Mouse (Mus musculus): ENCODE measurements around the gene Cttnbp2. TPM values are rescaled to one million over a fixed set of nuclear protein-coding genes. Genes with fewer than 3 reads are reported as not detected.

Cttnbp2 gene
- polyA plus RNA-seq, 1 experiment from 2014 or later: 9.8 TPM

- WGBS (ENCODE audit: insufficient replicate concordance): 74% methylated on average over 8 of the region's 8 CpGs
- ATAC-seq (replicated peaks; ENCODE audit: insufficient number of reproducible peaks, low FRiP score, low TSS enrichment): no peak
These were observed 80.3 kb downstream of the Cttnbp2 start for GRCm38 (mm10) chr6:18434355-18434754.

GRCm38 (mm10) chr6:18432362-18432761 lies 82.3 kb downstream of the Cttnbp2 start:
- no peak for ATAC-seq (replicated peaks; ENCODE audit: insufficient number of reproducible peaks, low FRiP score, low TSS enrichment)
- Histone ChIP-seq H3K9ac (ENCODE audit: low read depth, low read length) (no peak overlapping the region), H3K27me3 (ENCODE audit: control insufficient read depth, insufficient read depth, low read length) (no peaks in the 10 kb centered on the region), H3K36me3 (ENCODE audit: control insufficient read depth, insufficient read depth, low read length) (no peaks in the 10 kb centered on the region), H3K4me2 (no peak overlapping the region), H3K27ac (ENCODE audit: low read depth, low read length) (no peak overlapping the region), H3K4me3 (ENCODE audit: low read depth, low read length) (no peak overlapping the region), H3K4me1 (ENCODE audit: control insufficient read depth, insufficient read depth, low read length) (peaks cover 16% of the 10 kb centered on the region), H3K9me3 (replicated peaks; ENCODE audit: control insufficient read depth, low read length) (no peaks in the 10 kb centered on the region)
- 67% methylated on average over 3 of the region's 3 CpGs for WGBS (ENCODE audit: insufficient replicate concordance)

More at GRCm38 (mm10) chr6:18434355-18434754, 80.3 kb downstream of the Cttnbp2 start:
- H3K4me1 ChIP-seq (ENCODE audit: control insufficient read depth, insufficient read depth, low read length): peaks cover 16% of the 10 kb centered on the region
- no peaks in the 10 kb centered on the region for H3K9me3 ChIP-seq (replicated peaks; ENCODE audit: control insufficient read depth, low read length)
- H3K36me3 ChIP-seq (ENCODE audit: control insufficient read depth, insufficient read depth, low read length): no peaks in the 10 kb centered on the region
- H3K27ac ChIP-seq (ENCODE audit: low read depth, low read length): no peak overlapping the region
- no peak overlapping the region for H3K9ac ChIP-seq (ENCODE audit: low read depth, low read length)
- no peak overlapping the region for H3K4me3 ChIP-seq (ENCODE audit: low read depth, low read length)
- H3K4me2 ChIP-seq: no peak overlapping the region
- no peaks in the 10 kb centered on the region for H3K27me3 ChIP-seq (ENCODE audit: control insufficient read depth, insufficient read depth, low read length)

- WGBS (ENCODE audit: insufficient replicate concordance): 81% methylated on average over 2 of the region's 2 CpGs
- Histone ChIP-seq H3K9me3 (replicated peaks; ENCODE audit: control insufficient read depth, low read length) (no peaks in the 10 kb centered on the region), H3K4me3 (ENCODE audit: low read depth, low read length) (no peak overlapping the region), H3K27me3 (ENCODE audit: control insufficient read depth, insufficient read depth, low read length) (no peaks in the 10 kb centered on the region), H3K9ac (ENCODE audit: low read depth, low read length) (no peak overlapping the region), H3K36me3 (ENCODE audit: control insufficient read depth, insufficient read depth, low read length) (no peaks in the 10 kb centered on the region), H3K4me1 (ENCODE audit: control insufficient read depth, insufficient read depth, low read length) (peaks cover 16% of the 10 kb centered on the region), H3K27ac (ENCODE audit: low read depth, low read length) (no peak overlapping the region), H3K4me2 (no peak overlapping the region)
- no peak for ATAC-seq (replicated peaks; ENCODE audit: insufficient number of reproducible peaks, low FRiP score, low TSS enrichment)
These were observed 82.8 kb downstream of the Cttnbp2 start for GRCm38 (mm10) chr6:18431891-18432290.

- Histone ChIP-seq H3K9ac (ENCODE audit: low read depth, low read length) (no peak overlapping the region), H3K4me2 (no peak overlapping the region), H3K4me1 (ENCODE audit: control insufficient read depth, insufficient read depth, low read length) (peaks cover 8% of the 10 kb centered on the region; the same call in 1 of the 2 replicates), H3K27ac (ENCODE audit: low read depth, low read length) (no peak overlapping the region), H3K27me3 (ENCODE audit: control insufficient read depth, insufficient read depth, low read length) (no peaks in the 10 kb centered on the region), H3K36me3 (ENCODE audit: control insufficient read depth, insufficient read depth, low read length) (no peaks in the 10 kb centered on the region), H3K9me3 (replicated peaks; ENCODE audit: control insufficient read depth, low read length) (no peaks in the 10 kb centered on the region), H3K4me3 (ENCODE audit: low read depth, low read length) (no peak overlapping the region)
- WGBS (ENCODE audit: insufficient replicate concordance): 78% methylated on average over 3 of the region's 3 CpGs
- ATAC-seq (replicated peaks; ENCODE audit: insufficient number of reproducible peaks, low FRiP score, low TSS enrichment): no peak
These were observed 84.6 kb downstream of the Cttnbp2 start for GRCm38 (mm10) chr6:18430062-18430461.

DNA sequence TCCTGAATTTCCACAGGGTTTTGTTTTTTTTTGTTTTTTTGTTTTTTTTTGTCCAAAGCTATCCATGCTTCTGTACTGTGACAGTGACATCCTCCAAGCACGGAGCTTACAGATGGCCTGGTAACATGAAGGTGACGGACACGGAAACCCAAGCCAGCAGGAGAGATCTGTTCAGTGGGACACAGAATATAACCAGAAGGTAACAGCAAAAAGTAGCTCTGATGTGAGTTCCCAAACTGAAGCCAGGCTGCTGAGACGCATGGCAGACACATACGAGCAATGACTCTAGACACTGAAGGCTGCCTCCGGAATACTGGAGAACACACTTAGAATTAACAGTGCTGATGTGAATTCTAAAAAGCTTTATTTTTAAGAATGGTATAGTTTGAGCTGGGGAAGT lies 89.8 kb downstream of the Cttnbp2 start:
- Histone ChIP-seq H3K4me1 (ENCODE audit: control insufficient read depth, insufficient read depth, low read length) (no peaks in the 10 kb centered on the region), H3K36me3 (ENCODE audit: control insufficient read depth, insufficient read depth, low read length) (no peaks in the 10 kb centered on the region), H3K9me3 (replicated peaks; ENCODE audit: control insufficient read depth, low read length) (no peaks in the 10 kb centered on the region), H3K27ac (ENCODE audit: low read depth, low read length) (no peak overlapping the region), H3K4me3 (ENCODE audit: low read depth, low read length) (no peak overlapping the region), H3K27me3 (ENCODE audit: control insufficient read depth, insufficient read depth, low read length) (no peaks in the 10 kb centered on the region), H3K9ac (ENCODE audit: low read depth, low read length) (no peak overlapping the region), H3K4me2 (no peak overlapping the region)
- no peak for ATAC-seq (replicated peaks; ENCODE audit: insufficient number of reproducible peaks, low FRiP score, low TSS enrichment)
- 83% methylated on average over 6 of the region's 6 CpGs for WGBS (ENCODE audit: insufficient replicate concordance)

- no peak overlapping the region for H3K9ac ChIP-seq (ENCODE audit: low read depth, low read length)
- WGBS (ENCODE audit: insufficient replicate concordance): 70% methylated on average over 3 of the region's 3 CpGs
- no peak overlapping the region for H3K27ac ChIP-seq (ENCODE audit: low read depth, low read length)
- no peak overlapping the region for H3K4me3 ChIP-seq (ENCODE audit: low read depth, low read length)
- no peak overlapping the region for H3K4me2 ChIP-seq
- H3K4me1 ChIP-seq (ENCODE audit: control insufficient read depth, insufficient read depth, low read length): no peaks in the 10 kb centered on the region
- no peaks in the 10 kb centered on the region for H3K36me3 ChIP-seq (ENCODE audit: control insufficient read depth, insufficient read depth, low read length)
- H3K9me3 ChIP-seq (replicated peaks; ENCODE audit: control insufficient read depth, low read length): no peaks in the 10 kb centered on the region
- no peaks in the 10 kb centered on the region for H3K27me3 ChIP-seq (ENCODE audit: control insufficient read depth, insufficient read depth, low read length)
- no peak for ATAC-seq (replicated peaks; ENCODE audit: insufficient number of reproducible peaks, low FRiP score, low TSS enrichment)
These were observed 90.3 kb downstream of the Cttnbp2 start for GRCm38 (mm10) chr6:18424367-18424766.

DNA sequence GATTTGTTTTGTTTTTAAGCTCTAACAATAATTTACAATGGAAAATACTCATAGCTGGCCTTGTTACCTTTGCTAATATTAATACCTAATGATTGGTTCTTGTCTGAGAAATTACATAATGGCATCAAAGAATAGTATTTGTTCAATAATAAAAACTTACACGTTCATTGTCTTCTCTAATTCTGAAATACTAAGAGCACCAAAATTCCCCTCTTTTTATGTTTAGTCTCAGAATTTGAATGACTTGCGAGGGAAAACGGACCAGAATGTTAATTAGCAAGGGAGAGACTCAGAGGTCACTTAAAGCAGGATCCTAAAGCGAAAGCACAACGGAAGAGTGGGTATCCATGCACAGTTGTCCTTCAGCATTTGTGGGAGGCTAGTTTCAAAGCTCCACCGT lies 91.5 kb downstream of the Cttnbp2 start:
- no peaks in the 10 kb centered on the region for H3K9me3 ChIP-seq (replicated peaks; ENCODE audit: control insufficient read depth, low read length)
- no peak for ATAC-seq (replicated peaks; ENCODE audit: insufficient number of reproducible peaks, low FRiP score, low TSS enrichment)
- no peaks in the 10 kb centered on the region for H3K4me1 ChIP-seq (ENCODE audit: control insufficient read depth, insufficient read depth, low read length)
- no peak overlapping the region for H3K9ac ChIP-seq (ENCODE audit: low read depth, low read length)
- 82% methylated on average over 6 of the region's 6 CpGs for WGBS (ENCODE audit: insufficient replicate concordance)
- H3K36me3 ChIP-seq (ENCODE audit: control insufficient read depth, insufficient read depth, low read length): no peaks in the 10 kb centered on the region
- H3K4me3 ChIP-seq (ENCODE audit: low read depth, low read length): no peak overlapping the region
- H3K4me2 ChIP-seq: no peak overlapping the region
- no peaks in the 10 kb centered on the region for H3K27me3 ChIP-seq (ENCODE audit: control insufficient read depth, insufficient read depth, low read length)
- no peak overlapping the region for H3K27ac ChIP-seq (ENCODE audit: low read depth, low read length)

GRCm38 (mm10) chr6:18421561-18421960 lies 93.1 kb downstream of the Cttnbp2 start:
- 60% methylated on average over 2 of the region's 2 CpGs for WGBS (ENCODE audit: insufficient replicate concordance)
- no peak overlapping the region for H3K27ac ChIP-seq (ENCODE audit: low read depth, low read length)
- no peak overlapping the region for H3K9ac ChIP-seq (ENCODE audit: low read depth, low read length)
- no peaks in the 10 kb centered on the region for H3K36me3 ChIP-seq (ENCODE audit: control insufficient read depth, insufficient read depth, low read length)
- H3K4me2 ChIP-seq: no peak overlapping the region
- ATAC-seq (replicated peaks; ENCODE audit: insufficient number of reproducible peaks, low FRiP score, low TSS enrichment): no peak
- H3K9me3 ChIP-seq (replicated peaks; ENCODE audit: control insufficient read depth, low read length): no peaks in the 10 kb centered on the region
- no peaks in the 10 kb centered on the region for H3K27me3 ChIP-seq (ENCODE audit: control insufficient read depth, insufficient read depth, low read length)
- H3K4me3 ChIP-seq (ENCODE audit: low read depth, low read length): no peak overlapping the region
- no peaks in the 10 kb centered on the region for H3K4me1 ChIP-seq (ENCODE audit: control insufficient read depth, insufficient read depth, low read length)

GRCm38 (mm10) chr6:18420660-18421059 lies 94.0 kb downstream of the Cttnbp2 start:
- H3K4me1 ChIP-seq (ENCODE audit: control insufficient read depth, insufficient read depth, low read length): no peaks in the 10 kb centered on the region
- no peak for ATAC-seq (replicated peaks; ENCODE audit: insufficient number of reproducible peaks, low FRiP score, low TSS enrichment)
- no peaks in the 10 kb centered on the region for H3K27me3 ChIP-seq (ENCODE audit: control insufficient read depth, insufficient read depth, low read length)
- H3K4me2 ChIP-seq: no peak overlapping the region
- 78% methylated on average over 9 of the region's 9 CpGs for WGBS (ENCODE audit: insufficient replicate concordance)
- no peaks in the 10 kb centered on the region for H3K9me3 ChIP-seq (replicated peaks; ENCODE audit: control insufficient read depth, low read length)
- H3K4me3 ChIP-seq (ENCODE audit: low read depth, low read length): no peak overlapping the region
- H3K36me3 ChIP-seq (ENCODE audit: control insufficient read depth, insufficient read depth, low read length): no peaks in the 10 kb centered on the region
- H3K9ac ChIP-seq (ENCODE audit: low read depth, low read length): no peak overlapping the region
- H3K27ac ChIP-seq (ENCODE audit: low read depth, low read length): no peak overlapping the region

Measured in heart, embryonic 11.5 days (tissue).